Mouse (Mus musculus) midbrain, embryonic 14.5 days (tissue): ENCODE measurements around the gene Tuba1b. TPM values are rescaled to one million over a fixed set of nuclear protein-coding genes. Genes with fewer than 3 reads are reported as not detected.

Experiments
- ATAC-seq: fragments of 200-750 bp; cut with Nextera tagmentation; 2 replicates; pipeline ENCODE4 v1.8.0; 2017; ENCODE audit warnings: moderate number of reproducible peaks, moderate library complexity; ENCODE audit not compliant: low FRiP score, low TSS enrichment
- DNase-seq: peaks from one replicate; pipeline ENCODE4 v3.0.0-alpha.2; 2015
- H3K27ac ChIP-seq: fragments of 300-500 bp; sonication (generic); replicated peaks from 2 replicates; pipeline ENCODE4 v1.5.1; 2014; ENCODE audit warnings: mild to moderate bottlenecking, low read depth, low read length, moderate library complexity
- H3K27me3 ChIP-seq: fragments of 300-500 bp; sonication (generic); 2 replicates; pipeline ENCODE4 v1.6.1; 2014; ENCODE audit warnings: low read length, control low read depth, mixed read lengths; ENCODE audit not compliant: control insufficient read depth, insufficient read depth
- H3K36me3 ChIP-seq: fragments of 300-500 bp; sonication (generic); 2 replicates; pipeline ENCODE4 v1.6.1; 2014; ENCODE audit warnings: low read length, control low read depth; ENCODE audit not compliant: control insufficient read depth, insufficient read depth
- H3K4me1 ChIP-seq: fragments of 300-500 bp; sonication (generic); 2 replicates; pipeline ENCODE4 v1.6.1; 2014; ENCODE audit warnings: mild to moderate bottlenecking, antibody characterized with exemption, low read length, control low read depth; ENCODE audit not compliant: control insufficient read depth, insufficient read depth
- H3K4me2 ChIP-seq: fragments of 300-500 bp; sonication (generic); 2 replicates; pipeline ENCODE4 v1.6.1; 2014; ENCODE audit warnings: mild to moderate bottlenecking, low read length, moderate library complexity
- H3K4me3 ChIP-seq: fragments of 300-500 bp; sonication (generic); replicated peaks from 2 replicates; pipeline ENCODE4 v1.5.1; 2014; ENCODE audit warnings: low read depth, low read length
- H3K9ac ChIP-seq: fragments of 300-500 bp; sonication (generic); replicated peaks from 2 replicates; pipeline ENCODE4 v1.6.1; 2014; ENCODE audit warnings: mild to moderate bottlenecking, low read length, moderate library complexity
- H3K9me3 ChIP-seq: fragments of 300-500 bp; sonication (generic); 2 replicates; pipeline ENCODE4 v1.6.1; 2016; ENCODE audit warnings: low read length, control low read depth, mixed read lengths; ENCODE audit not compliant: control insufficient read depth
- WGBS: fragments of 180-500 bp; shearing (Covaris S2); extraction: QIAGEN DNeasy Blood & Tissue Kit; methylation state at CpG from one replicate; pipeline ENCODE4 v1.1.7; 2014; 5-methylcytosine and 5-hydroxymethylcytosine counted together
- polyA plus RNA-seq: library from polyadenylated mRNA; unstranded; fragments of >200 nt; fragmentation: Nextera tagmentation; extraction: Ambion mirVana; gene quantifications from 2 replicates; pipeline ENCODE4 v1.2.1, GENCODE M21; 2014

The Tuba1b gene
- polyA plus RNA-seq, 1 experiment from 2014 or later, result 1,120 TPM

- Histone ChIP-seq H3K9me3 (no peaks in the 10 kb centered on the region), H3K27ac (no peak overlapping the region), H3K4me1 (peaks cover 20% of the 10 kb centered on the region; the same call in 1 of the 2 replicates), H3K9ac (no peak overlapping the region), H3K27me3 (peaks cover 48% of the 10 kb centered on the region), H3K4me2 (no peak overlapping the region), H3K36me3 (no peaks in the 10 kb centered on the region), H3K4me3 (no peak overlapping the region)
- ATAC-seq (no peak), DNase-seq (peak; percentile 85)
- 40% methylated on average over 6 of the region's 6 CpGs for WGBS
Measured at GRCm38 (mm10) chr15:98891907-98892606, 42.3 kb downstream of the Tuba1b start.

- no peak overlapping the region for H3K9ac ChIP-seq
- no peak overlapping the region for H3K27ac ChIP-seq
- H3K4me2 ChIP-seq, result no peak overlapping the region
- ATAC-seq, result no peak
- no peaks in the 10 kb centered on the region for H3K9me3 ChIP-seq
- H3K4me3 ChIP-seq, result no peak overlapping the region
- DNase-seq, result no peak
- no peaks in the 10 kb centered on the region for H3K36me3 ChIP-seq
- H3K27me3 ChIP-seq, result peaks cover 40% of the 10 kb centered on the region
- H3K4me1 ChIP-seq, result peaks cover 20% of the 10 kb centered on the region; the same call in 1 of the 2 replicates
- 12% methylated on average over 19 of the region's 19 CpGs for WGBS
Measured at GRCm38 (mm10) chr15:98891198-98891742, 43.1 kb downstream of the Tuba1b start.

- Histone ChIP-seq H3K9ac (no peak overlapping the region), H3K4me3 (no peak overlapping the region), H3K27ac (no peak overlapping the region), H3K9me3 (no peaks in the 10 kb centered on the region), H3K4me2 (no peak overlapping the region), H3K27me3 (peaks cover 2% of the 10 kb centered on the region; the same call in 1 of the 2 replicates), H3K4me1 (no peaks in the 10 kb centered on the region), H3K36me3 (no peaks in the 10 kb centered on the region)
- ATAC-seq, result no peak
- WGBS, result 89% methylated on average over 7 of the region's 7 CpGs
- DNase-seq, result no peak
Measured at GRCm38 (mm10) chr15:98887526-98887925, 46.8 kb downstream of the Tuba1b start.

- Histone ChIP-seq H3K4me1 (0 out of 2 replicates have a peak, but pooled peaks cover under 1% of the 10 kb centered on the region), H3K27me3 (no peaks in the 10 kb centered on the region), H3K4me3 (no peak overlapping the region), H3K4me2 (no peak overlapping the region), H3K9me3 (no peaks in the 10 kb centered on the region), H3K27ac (no peak overlapping the region), H3K9ac (no peak overlapping the region), H3K36me3 (no peaks in the 10 kb centered on the region)
- ATAC-seq (no peak), DNase-seq (no peak)
- 62% methylated on average over 8 of the region's 8 CpGs for WGBS
Measured at GRCm38 (mm10) chr15:98886667-98887387, 47.5 kb downstream of the Tuba1b start.

- Histone ChIP-seq H3K36me3 (no peaks in the 10 kb centered on the region), H3K9me3 (no peaks in the 10 kb centered on the region), H3K4me3 (no peak overlapping the region), H3K27ac (no peak overlapping the region), H3K4me2 (no peak overlapping the region), H3K9ac (no peak overlapping the region), H3K27me3 (no peaks in the 10 kb centered on the region), H3K4me1 (peaks cover 11% of the 10 kb centered on the region)
- 81% methylated on average over 1 of the region's 1 CpGs for WGBS
- no peak for ATAC-seq
- DNase-seq, result no peak
Measured at GRCm38 (mm10) chr15:98884106-98884505, 50.3 kb downstream of the Tuba1b start.

GRCm38 (mm10) chr15:98883661-98884060 is 50.7 kb downstream of the Tuba1b start:
- Histone ChIP-seq H3K4me3 (no peak overlapping the region), H3K4me1 (peaks cover 11% of the 10 kb centered on the region), H3K27ac (no peak overlapping the region), H3K9ac (no peak overlapping the region), H3K4me2 (no peak overlapping the region), H3K36me3 (no peaks in the 10 kb centered on the region), H3K27me3 (no peaks in the 10 kb centered on the region), H3K9me3 (no peaks in the 10 kb centered on the region)
- no peak for ATAC-seq
- DNase-seq, result no peak

- Histone ChIP-seq H3K4me2 (peak overlapping the region; percentile 75), H3K27me3 (no peaks in the 10 kb centered on the region), H3K4me3 (peak overlapping the region; percentile 63; the same call in 1 of the 2 replicates), H3K9ac (no peak overlapping the region), H3K27ac (peak overlapping the region; percentile 80), H3K9me3 (no peaks in the 10 kb centered on the region), H3K36me3 (peaks cover 4% of the 10 kb centered on the region), H3K4me1 (peaks cover 11% of the 10 kb centered on the region)
- DNase-seq, result no peak
- ATAC-seq, result peak; percentile 43
- WGBS, result 4% methylated on average over 5 of the region's 5 CpGs
Measured at GRCm38 (mm10) chr15:98881656-98882008, 52.7 kb downstream of the Tuba1b start.
